Mouse (Mus musculus) CH12.LX (cell line): ENCODE measurements around the gene Mrtfa. TPM values are rescaled to one million over a fixed set of nuclear protein-coding genes. Genes with fewer than 3 reads are reported as not detected.

Experiments used
- DNase-seq: peaks from one replicate; pipeline ENCODE4 v3.0.0-alpha.2; 2013; ENCODE audit errors: extremely low read depth
- H3K27ac ChIP-seq: 2 replicates; pipeline ENCODE4 v1.5.1; 2012; ENCODE audit warnings: low read depth, mild to moderate bottlenecking, control low read depth, moderate library complexity; ENCODE audit not compliant: insufficient read depth
- H3K27me3 ChIP-seq: replicated peaks from 2 replicates; pipeline ENCODE3; 2012; ENCODE audit warnings: inconsistent platforms
- H3K36me3 ChIP-seq, 2 experiments: replicated peaks in 1 of 2; 2 replicates each; pipeline versions ENCODE3 to v1.6.1; 2012; ENCODE audit warnings: inconsistent platforms in 1 of 2, low read length in 1 of 2, mild to moderate bottlenecking in 1 of 2, mixed read lengths in 1 of 2, moderate library complexity in 1 of 2; ENCODE audit not compliant: control insufficient read depth in 1 of 2, insufficient read depth in 1 of 2
- H3K4me1 ChIP-seq, 2 experiments: 2 replicates each; pipeline ENCODE4 v1.6.1; 2012; ENCODE audit warnings: inconsistent platforms in 1 of 2, moderate library complexity in 1 of 2; ENCODE audit not compliant: insufficient read depth in 2 of 2, control insufficient read depth in 1 of 2
- H3K4me2 ChIP-seq: 2 replicates; pipeline ENCODE4 v1.6.1; 2012; ENCODE audit warnings: low read depth, mild to moderate bottlenecking, control low read depth; ENCODE audit not compliant: poor library complexity, insufficient read depth, severe bottlenecking
- H3K4me3 ChIP-seq, 3 experiments: fragments of 150-350 bp in 1 of 3; sonication (generic) in 1 of 3; replicated peaks in 1 of 3; 2 replicates each; pipeline versions ENCODE3 to v1.5.1; 2011 to 2012; ENCODE audit warnings: low read depth in 2 of 3, low read length in 2 of 3, mild to moderate bottlenecking in 2 of 3, moderate library complexity in 2 of 3, control low read depth in 1 of 3, improper control_type of control experiment in 1 of 3, inconsistent platforms in 1 of 3, mixed read lengths in 1 of 3; ENCODE audit not compliant: poor library complexity in 1 of 3
- H3K79me2 ChIP-seq: replicated peaks from 2 replicates; pipeline ENCODE4 v1.6.1; 2012; ENCODE audit warnings: mild to moderate bottlenecking, moderate library complexity; ENCODE audit not compliant: control insufficient read depth, poor library complexity, insufficient read depth, severe bottlenecking; ENCODE audit errors: extremely low read depth
- H3K9ac ChIP-seq: 2 replicates; pipeline ENCODE4 v1.6.1; 2012; ENCODE audit warnings: low read depth, mild to moderate bottlenecking, control low read depth, moderate library complexity; ENCODE audit not compliant: insufficient read depth
- H3K9me3 ChIP-seq: replicated peaks from 2 replicates; pipeline ENCODE3; 2012; ENCODE audit warnings: low read length, inconsistent platforms, mixed read lengths
- BHLHE40 ChIP-seq: IDR thresholded peaks from 2 replicates; pipeline ENCODE4 v1.6.1; 2011; ENCODE audit warnings: mild to moderate bottlenecking, low read depth, low read length, improper control_type of control experiment
- CHD2 ChIP-seq: IDR thresholded peaks from 2 replicates; pipeline ENCODE4 v1.6.1; 2011; ENCODE audit warnings: low read length, improper control_type of control experiment
- ETS1 ChIP-seq: conservative IDR thresholded peaks from 2 replicates; pipeline ENCODE4 v1.6.1; 2012; ENCODE audit warnings: low read depth, mild to moderate bottlenecking, inconsistent platforms, low read length, improper control_type of control experiment, moderate library complexity
- JUN ChIP-seq: IDR thresholded peaks from 2 replicates; pipeline ENCODE4 v1.6.1; 2011; ENCODE audit warnings: low read depth, mild to moderate bottlenecking, low read length, improper control_type of control experiment, moderate library complexity; ENCODE audit not compliant: insufficient read depth
- JUND ChIP-seq: conservative IDR thresholded peaks from 2 replicates; pipeline ENCODE4 v1.6.1; 2011; ENCODE audit warnings: low read depth, low read length, improper control_type of control experiment
- KAT2A ChIP-seq: IDR thresholded peaks from 2 replicates; pipeline ENCODE4 v1.6.1; 2012; ENCODE audit warnings: low read length, improper control_type of control experiment, inconsistent platforms; ENCODE audit not compliant: insufficient replicate concordance
- MAX ChIP-seq: IDR thresholded peaks from 2 replicates; pipeline ENCODE4 v1.6.1; 2011; ENCODE audit warnings: low read length, improper control_type of control experiment
- MAZ ChIP-seq: IDR thresholded peaks from 2 replicates; pipeline ENCODE4 v1.6.1; 2012; ENCODE audit warnings: low read depth, mild to moderate bottlenecking, inconsistent platforms, low read length, improper control_type of control experiment, moderate library complexity
- MEF2A ChIP-seq: IDR thresholded peaks from 2 replicates; pipeline ENCODE4 v1.6.1; 2014; ENCODE audit warnings: low read depth, mild to moderate bottlenecking, inconsistent platforms, low read length, improper control_type of control experiment, borderline replicate concordance
- POLR2A ChIP-seq: IDR thresholded peaks from 2 replicates; pipeline ENCODE4 v1.6.1; 2011; ENCODE audit warnings: low read depth, mild to moderate bottlenecking, improper control_type of control experiment, low read length
- RAD21 ChIP-seq: IDR thresholded peaks from 2 replicates; pipeline ENCODE4 v1.6.1; 2011; ENCODE audit warnings: low read depth, mild to moderate bottlenecking, low read length, improper control_type of control experiment, moderate library complexity
- TBP ChIP-seq: conservative IDR thresholded peaks from 2 replicates; pipeline ENCODE4 v1.6.1; 2011; ENCODE audit warnings: low read depth, low read length, improper control_type of control experiment
- UBTF ChIP-seq: IDR thresholded peaks from 2 replicates; pipeline ENCODE4 v1.6.1; 2012; ENCODE audit warnings: low read depth, mild to moderate bottlenecking, inconsistent platforms, low read length, improper control_type of control experiment, moderate library complexity
- USF1 ChIP-seq: IDR thresholded peaks from 2 replicates; pipeline ENCODE4 v1.6.1; 2014; ENCODE audit warnings: low read depth, mild to moderate bottlenecking, inconsistent platforms, low read length, improper control_type of control experiment
- ZC3H11A ChIP-seq: IDR thresholded peaks from 2 replicates; pipeline ENCODE4 v1.6.1; 2012; ENCODE audit warnings: low read depth, mild to moderate bottlenecking, inconsistent platforms, low read length, improper control_type of control experiment
- ZMIZ1 ChIP-seq: IDR thresholded peaks from 2 replicates; pipeline ENCODE4 v1.6.1; 2012; ENCODE audit warnings: low read depth, mild to moderate bottlenecking, inconsistent platforms, low read length, improper control_type of control experiment
- ZNF384 ChIP-seq: IDR thresholded peaks from 2 replicates; pipeline ENCODE4 v1.6.1; 2012; ENCODE audit warnings: low read depth, low read length, improper control_type of control experiment, inconsistent platforms
- dilution Hi-C: fragments of 300-500 bp; cut with MboI; formaldehyde crosslinking; loops from 2 replicates; pipeline ENCODE4 v1.14.3; 2020; ENCODE audit warnings: low sequenced_read_pairs; ENCODE audit not compliant: extremely low pct_unique_long_range_greater_than_20kb, extremely low pct_ligation_motif_present
- in situ Hi-C: fragments of 300-500 bp; cut with MboI; formaldehyde crosslinking; loops from 3 replicates; pipeline ENCODE4 v1.14.3; 2019; ENCODE audit warnings: low sequenced_read_pairs, low pct_ligation_motif_present, low pct_unique_long_range_greater_than_20kb, mixed read lengths
- polyA plus RNA-seq: library from polyadenylated mRNA; unstranded; fragments of >175 nt; gene quantifications from 2 replicates; pipeline ENCODE4 v1.2.1, GENCODE M21; 2012; ENCODE audit warnings: low read depth; ENCODE audit not compliant: insufficient read length
- total RNA-seq, 2 experiments: library from RNA; depleted of rRNA; stranded (reverse); fragments of 300-350 nt in 1 of 2; fragments of >200 nt in 1 of 2; gene quantifications; 2 replicates each; pipeline ENCODE4 v1.2.3; 2012 to 2014

Mrtfa gene
- total and polyA plus RNA-seq, 3 experiments, result 4.6 to 23.2 (median 8.2) TPM

DNA sequence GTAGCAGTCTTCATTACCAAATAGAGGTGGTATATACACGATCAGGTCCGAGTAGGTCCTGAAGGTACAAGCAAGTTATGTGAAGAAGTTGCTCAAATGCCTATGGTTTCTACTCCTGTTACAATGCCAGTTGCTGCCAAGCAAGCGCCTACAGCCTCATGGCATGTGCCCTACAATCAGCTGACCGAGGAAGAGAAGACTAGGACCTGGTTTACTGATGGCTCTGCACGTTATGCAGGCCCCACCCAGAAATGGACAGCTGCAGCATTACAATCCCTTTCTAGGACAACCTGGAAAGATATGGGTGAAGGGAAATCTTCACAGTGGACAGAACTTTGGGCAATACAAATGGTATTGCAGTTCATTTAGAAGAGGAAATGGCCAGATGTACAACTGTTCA, 138.1 kb downstream of the Mrtfa start:
- Histone ChIP-seq H3K79me2 (no peaks in the 10 kb centered on the region), H3K9me3 (no peaks in the 10 kb centered on the region), H3K27ac (no peak overlapping the region), H3K9ac (no peak overlapping the region), H3K36me3 (peaks cover 0 to 43% of the 10 kb centered on the region in 2 experiments), H3K4me3 (no peak overlapping the region), H3K4me2 (no peak overlapping the region), H3K4me1 (peaks cover 0 to 35% of the 10 kb centered on the region in 2 experiments; a peak in 2 of 4 replicates), H3K27me3 (no peaks in the 10 kb centered on the region)
- in situ Hi-C loops, result loop anchor here (25.0 kb wide), 1 partner anchor 260 kb away; no protein-coding TSS in a partner anchor
- dilution Hi-C loops, result no loop called here
- DNase-seq, result no peak
- TF ChIP-seq POLR2A (no peak), MAX (no peak), JUND (no peak), MAZ (no peak), ETS1 (no peak), ZMIZ1 (no peak), BHLHE40 (no peak), MEF2A (no peak), USF1 (no peak)

DNA sequence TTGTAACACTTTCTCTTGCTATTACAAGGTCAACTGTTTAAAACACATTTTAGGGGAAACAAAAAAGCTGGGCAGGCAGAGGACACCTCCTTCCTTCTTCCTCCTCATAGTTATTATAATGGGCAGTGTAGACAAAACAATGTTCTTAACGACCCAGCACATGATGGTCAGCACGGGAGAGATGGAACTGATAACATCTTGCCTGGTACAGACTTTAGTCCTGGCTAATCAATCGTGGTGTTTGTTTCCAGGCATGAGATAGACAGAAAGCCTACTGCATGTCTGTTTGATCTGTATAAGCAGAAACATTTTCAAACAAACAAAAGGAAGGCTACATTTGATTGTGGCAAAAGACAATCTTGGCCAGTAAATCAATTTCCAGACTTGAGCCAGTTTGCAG, 140.1 kb downstream of the Mrtfa start:
- no peak overlapping the region for H3K9ac ChIP-seq
- H3K9me3 ChIP-seq, result no peaks in the 10 kb centered on the region
- no peaks in the 10 kb centered on the region for H3K27me3 ChIP-seq
- no peaks in the 10 kb centered on the region for H3K79me2 ChIP-seq
- H3K4me1 ChIP-seq, result peaks cover 7 to 42% of the 10 kb centered on the region in 2 experiments
- in situ Hi-C loops (loop anchor here (25.0 kb wide), 1 partner anchor 262 kb away; no protein-coding TSS in a partner anchor), dilution Hi-C loops (no loop called here)
- H3K4me3 ChIP-seq, result no peak overlapping the region
- H3K36me3 ChIP-seq, result peaks cover 0 to 28% of the 10 kb centered on the region in 2 experiments
- no peak overlapping the region for H3K4me2 ChIP-seq
- TF ChIP-seq CHD2 (no peak), ZC3H11A (no peak), MAX (no peak), KAT2A (no peak), RAD21 (no peak), JUN (no peak), ZNF384 (no peak), USF1 (no peak), TBP (no peak), UBTF (no peak), MEF2A (no peak)
- no peak overlapping the region for H3K27ac ChIP-seq
- no peak for DNase-seq
